Mouse (Mus musculus) intestine, embryonic 15.5 days (tissue): ENCODE results near the gene Lrrc1. TPM values are rescaled to one million over a fixed set of nuclear protein-coding genes. Genes with fewer than 3 reads are reported as not detected.

Experiments used
- ATAC-seq: fragments of 200-750 bp; cut with Nextera tagmentation; 2 replicates; pipeline ENCODE4 v1.8.0; 2017; ENCODE audit warnings: moderate TSS enrichment, moderate library complexity
- H3K27ac ChIP-seq: fragments of 300-500 bp; sonication (generic); 2 replicates; pipeline ENCODE4 v1.5.1; 2015; ENCODE audit warnings: mild to moderate bottlenecking, inconsistent platforms
- H3K27me3 ChIP-seq: fragments of 300-500 bp; sonication (generic); replicated peaks from 2 replicates; pipeline ENCODE4 v1.6.1; 2015; ENCODE audit warnings: inconsistent platforms
- H3K36me3 ChIP-seq: fragments of 300-500 bp; sonication (generic); 2 replicates; pipeline ENCODE4 v1.6.1; 2015; ENCODE audit warnings: inconsistent platforms
- H3K4me1 ChIP-seq: fragments of 300-500 bp; sonication (generic); replicated peaks from 2 replicates; pipeline ENCODE4 v1.6.1; 2015; ENCODE audit warnings: inconsistent platforms
- H3K4me2 ChIP-seq: fragments of 300-500 bp; sonication (generic); replicated peaks from 2 replicates; pipeline ENCODE4 v1.6.1; 2015; ENCODE audit warnings: mild to moderate bottlenecking, inconsistent platforms
- H3K4me3 ChIP-seq: fragments of 300-500 bp; sonication (generic); replicated peaks from 2 replicates; pipeline ENCODE4 v1.5.1; 2015; ENCODE audit warnings: inconsistent platforms
- H3K9ac ChIP-seq: fragments of 300-500 bp; sonication (generic); 2 replicates; pipeline ENCODE4 v1.6.1; 2015; ENCODE audit warnings: inconsistent platforms
- H3K9me3 ChIP-seq: fragments of 300-500 bp; sonication (generic); 2 replicates; pipeline ENCODE4 v1.6.1; 2016; ENCODE audit warnings: inconsistent platforms
- WGBS: fragments of 180-500 bp; shearing (Covaris S2); methylation state at CpG from one replicate; pipeline ENCODE4 v1.1.7; 2015; 5-methylcytosine and 5-hydroxymethylcytosine counted together
- polyA plus RNA-seq: library from polyadenylated mRNA; unstranded; fragments of >200 nt; fragmentation: Nextera tagmentation; extraction: Ambion mirVana; gene quantifications from 2 replicates; pipeline ENCODE4 v1.2.1, GENCODE M21; 2015

Lrrc1 gene
- polyA plus RNA-seq, 1 experiment from 2014 or later: 14.1 TPM

GRCm38 (mm10) chr9:77406906-77407305, 137.8 kb downstream of the Lrrc1 start:
- no peaks in the 10 kb centered on the region for H3K36me3 ChIP-seq
- no peak overlapping the region for H3K9ac ChIP-seq
- WGBS: 52% methylated on average over 7 of the region's 7 CpGs
- no peak overlapping the region for H3K4me3 ChIP-seq
- no peaks in the 10 kb centered on the region for H3K9me3 ChIP-seq
- no peaks in the 10 kb centered on the region for H3K4me1 ChIP-seq
- peak; percentile 56; the same call in 1 of the 2 replicates for ATAC-seq
- H3K27me3 ChIP-seq: no peaks in the 10 kb centered on the region
- H3K27ac ChIP-seq: no peak overlapping the region
- no peak overlapping the region for H3K4me2 ChIP-seq

- no peaks in the 10 kb centered on the region for H3K27me3 ChIP-seq
- H3K36me3 ChIP-seq: no peaks in the 10 kb centered on the region
- H3K4me2 ChIP-seq: no peak overlapping the region
- 56% methylated on average over 4 of the region's 4 CpGs for WGBS
- ATAC-seq: no peak
- H3K9me3 ChIP-seq: no peaks in the 10 kb centered on the region
- no peak overlapping the region for H3K9ac ChIP-seq
- no peak overlapping the region for H3K4me3 ChIP-seq
- H3K27ac ChIP-seq: no peak overlapping the region
- no peaks in the 10 kb centered on the region for H3K4me1 ChIP-seq
Observed at GRCm38 (mm10) chr9:77404458-77404857, 140.2 kb downstream of the Lrrc1 start.

GRCm38 (mm10) chr9:77403961-77404360, 140.7 kb downstream of the Lrrc1 start:
- no peaks in the 10 kb centered on the region for H3K9me3 ChIP-seq
- H3K36me3 ChIP-seq: no peaks in the 10 kb centered on the region
- no peak overlapping the region for H3K27ac ChIP-seq
- H3K4me1 ChIP-seq: no peaks in the 10 kb centered on the region
- no peaks in the 10 kb centered on the region for H3K27me3 ChIP-seq
- H3K4me2 ChIP-seq: no peak overlapping the region
- no peak overlapping the region for H3K9ac ChIP-seq
- no peak for ATAC-seq
- 79% methylated on average over 6 of the region's 6 CpGs for whole genome bisulfite sequencing
- H3K4me3 ChIP-seq: no peak overlapping the region

- Histone ChIP-seq H3K9me3 (no peaks in the 10 kb centered on the region), H3K27ac (no peak overlapping the region), H3K27me3 (no peaks in the 10 kb centered on the region), H3K4me3 (no peak overlapping the region), H3K4me2 (no peak overlapping the region), H3K9ac (no peak overlapping the region), H3K4me1 (no peaks in the 10 kb centered on the region), H3K36me3 (no peaks in the 10 kb centered on the region)
- WGBS: 97% methylated on average over 1 of the region's 1 CpGs
- no peak for ATAC-seq
Observed at GRCm38 (mm10) chr9:77402971-77403370, 141.7 kb downstream of the Lrrc1 start.

GRCm38 (mm10) chr9:77399801-77400200, 144.9 kb downstream of the Lrrc1 start:
- ATAC-seq: no peak
- Histone ChIP-seq H3K36me3 (no peaks in the 10 kb centered on the region), H3K4me3 (no peak overlapping the region), H3K27ac (no peak overlapping the region), H3K4me2 (no peak overlapping the region), H3K9ac (no peak overlapping the region), H3K9me3 (no peaks in the 10 kb centered on the region), H3K27me3 (no peaks in the 10 kb centered on the region), H3K4me1 (no peaks in the 10 kb centered on the region)
- WGBS: 88% methylated on average over 5 of the region's 5 CpGs

GRCm38 (mm10) chr9:77398856-77399631, 145.6 kb downstream of the Lrrc1 start:
- no peak overlapping the region for H3K4me3 ChIP-seq
- no peak overlapping the region for H3K27ac ChIP-seq
- no peaks in the 10 kb centered on the region for H3K27me3 ChIP-seq
- no peak overlapping the region for H3K4me2 ChIP-seq
- H3K9ac ChIP-seq: no peak overlapping the region
- no peak for ATAC-seq
- H3K9me3 ChIP-seq: no peaks in the 10 kb centered on the region
- no peaks in the 10 kb centered on the region for H3K36me3 ChIP-seq
- H3K4me1 ChIP-seq: no peaks in the 10 kb centered on the region
- WGBS: 72% methylated on average over 13 of the region's 13 CpGs

GRCm38 (mm10) chr9:77397027-77397426, 147.6 kb downstream of the Lrrc1 start:
- 43% methylated on average over 4 of the region's 4 CpGs for WGBS
- Histone ChIP-seq H3K9me3 (no peaks in the 10 kb centered on the region), H3K27ac (no peak overlapping the region), H3K4me1 (no peaks in the 10 kb centered on the region), H3K4me3 (no peak overlapping the region), H3K36me3 (no peaks in the 10 kb centered on the region), H3K9ac (no peak overlapping the region), H3K27me3 (no peaks in the 10 kb centered on the region), H3K4me2 (no peak overlapping the region)
- no peak for ATAC-seq

GRCm38 (mm10) chr9:77391248-77391647, 153.4 kb downstream of the Lrrc1 start:
- Histone ChIP-seq H3K4me3 (no peak overlapping the region), H3K4me2 (no peak overlapping the region), H3K9me3 (no peaks in the 10 kb centered on the region)

GRCm38 (mm10) chr9:77388956-77389355, 155.7 kb downstream of the Lrrc1 start:
- no peak overlapping the region for H3K27ac ChIP-seq
- ATAC-seq: no peak
- H3K9ac ChIP-seq: no peak overlapping the region
- H3K4me2 ChIP-seq: no peak overlapping the region
- WGBS: 76% methylated on average over 8 of the region's 8 CpGs
- no peak overlapping the region for H3K4me3 ChIP-seq
- H3K27me3 ChIP-seq: no peaks in the 10 kb centered on the region
- H3K4me1 ChIP-seq: 0 out of 2 replicates have a peak, but pooled peaks cover 4% of the 10 kb centered on the region
- H3K9me3 ChIP-seq: no peaks in the 10 kb centered on the region
- H3K36me3 ChIP-seq: no peaks in the 10 kb centered on the region

More at GRCm38 (mm10) chr9:77391248-77391647, 153.4 kb downstream of the Lrrc1 start:
- no peak overlapping the region for H3K9ac ChIP-seq
- H3K4me1 ChIP-seq: no peaks in the 10 kb centered on the region
- H3K27ac ChIP-seq: no peak overlapping the region
- H3K36me3 ChIP-seq: no peaks in the 10 kb centered on the region
- 91% methylated on average over 10 of the region's 10 CpGs for WGBS
- H3K27me3 ChIP-seq: no peaks in the 10 kb centered on the region
- no peak for ATAC-seq

- no peak overlapping the region for H3K9ac ChIP-seq
- no peak overlapping the region for H3K4me2 ChIP-seq
- H3K36me3 ChIP-seq: no peaks in the 10 kb centered on the region
- 34% methylated on average over 1 of the region's 1 CpGs for WGBS
- no peak overlapping the region for H3K27ac ChIP-seq
- no peak overlapping the region for H3K4me3 ChIP-seq
- H3K9me3 ChIP-seq: no peaks in the 10 kb centered on the region
- H3K4me1 ChIP-seq: peaks cover 4% of the 10 kb centered on the region; the same call in 1 of the 2 replicates
- no peaks in the 10 kb centered on the region for H3K27me3 ChIP-seq
- ATAC-seq: no peak
Observed at GRCm38 (mm10) chr9:77386751-77387150, 157.9 kb downstream of the Lrrc1 start.

GRCm38 (mm10) chr9:77385611-77386010, 159.1 kb downstream of the Lrrc1 start:
- H3K36me3 ChIP-seq: no peaks in the 10 kb centered on the region
- no peak overlapping the region for H3K27ac ChIP-seq
- H3K9me3 ChIP-seq: no peaks in the 10 kb centered on the region
- no peaks in the 10 kb centered on the region for H3K27me3 ChIP-seq
- 0 out of 2 replicates have a peak overlapping the region, but pooled peaks have one; percentile 6 for H3K4me2 ChIP-seq
- H3K4me3 ChIP-seq: no peak overlapping the region
- no peak overlapping the region for H3K9ac ChIP-seq
- H3K4me1 ChIP-seq: peaks cover 4% of the 10 kb centered on the region; the same call in 1 of the 2 replicates
- 78% methylated on average over 12 of the region's 12 CpGs for WGBS
- no peak for ATAC-seq

- no peaks in the 10 kb centered on the region for H3K9me3 ChIP-seq
- no peak overlapping the region for H3K4me3 ChIP-seq
- no peak overlapping the region for H3K9ac ChIP-seq
- 88% methylated on average over 9 of the region's 9 CpGs for WGBS
- H3K36me3 ChIP-seq: no peaks in the 10 kb centered on the region
- H3K4me2 ChIP-seq: no peak overlapping the region
- H3K27ac ChIP-seq: no peak overlapping the region
- no peaks in the 10 kb centered on the region for H3K27me3 ChIP-seq
- H3K4me1 ChIP-seq: peaks cover 4% of the 10 kb centered on the region; the same call in 1 of the 2 replicates
- ATAC-seq: no peak
Observed at GRCm38 (mm10) chr9:77384651-77385050, 160.0 kb downstream of the Lrrc1 start.

GRCm38 (mm10) chr9:77383951-77384350, 160.7 kb downstream of the Lrrc1 start:
- no peak overlapping the region for H3K4me2 ChIP-seq

More at GRCm38 (mm10) chr9:77383951-77384350, 160.7 kb downstream of the Lrrc1 start:
- 83% methylated on average over 4 of the region's 4 CpGs for WGBS
- no peak overlapping the region for H3K4me3 ChIP-seq
- no peaks in the 10 kb centered on the region for H3K9me3 ChIP-seq
- no peak overlapping the region for H3K9ac ChIP-seq
- ATAC-seq: no peak
- H3K27ac ChIP-seq: no peak overlapping the region
- peaks cover 4% of the 10 kb centered on the region; the same call in 1 of the 2 replicates for H3K4me1 ChIP-seq
- no peaks in the 10 kb centered on the region for H3K27me3 ChIP-seq
- no peaks in the 10 kb centered on the region for H3K36me3 ChIP-seq
